Mouse (Mus musculus): ENCODE results near the gene Hint1.
"Not testable (repeated sequence)": the region's sequence is repeated elsewhere in the genome, so short reads cannot be mapped to it uniquely, and the experiment has no call there.

Hint1 gene

DNA sequence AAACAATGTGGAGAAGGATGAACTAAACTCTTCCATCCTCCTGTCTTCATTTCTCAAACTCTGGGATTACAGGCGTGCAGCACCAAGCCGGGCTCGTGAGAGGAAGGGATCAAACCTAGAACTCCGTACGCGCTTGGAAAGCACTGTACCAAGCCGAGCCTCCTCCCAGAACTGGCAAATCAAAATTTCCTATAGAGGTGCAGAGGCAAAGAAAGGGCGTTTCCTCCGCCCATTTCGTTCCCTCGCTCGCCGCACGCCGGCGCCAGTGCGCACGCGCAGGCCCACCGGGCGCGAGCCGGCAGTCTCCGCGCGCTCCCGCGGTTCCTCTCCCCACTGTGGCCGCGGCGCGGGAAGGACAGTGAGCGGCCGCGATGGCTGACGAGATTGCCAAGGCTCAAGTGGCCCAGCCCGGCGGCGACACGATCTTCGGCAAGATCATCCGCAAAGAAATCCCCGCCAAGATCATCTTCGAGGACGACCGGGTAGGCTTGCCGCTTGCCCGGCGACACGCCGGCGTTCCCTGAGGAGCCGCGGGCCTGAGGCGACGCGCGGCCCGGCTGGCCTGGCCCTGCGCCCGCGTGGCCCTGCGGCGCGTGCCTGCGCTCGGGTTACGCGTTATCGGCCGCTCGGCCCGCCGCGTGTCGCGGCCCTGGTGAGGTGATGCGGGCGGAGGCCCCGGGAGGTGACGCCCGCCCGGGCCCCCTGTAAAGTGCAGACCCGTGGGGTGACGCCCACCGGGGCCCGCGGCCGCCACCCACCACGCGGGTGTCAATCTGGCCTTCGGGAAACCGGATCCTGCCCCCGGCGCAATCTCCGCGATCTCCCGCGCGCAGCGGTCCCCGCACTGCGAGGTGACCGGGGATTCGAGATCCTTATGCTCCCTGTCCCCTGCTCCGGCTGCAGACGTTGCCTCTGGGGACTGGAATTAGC is at the start of gene Hint1:
Gene Hint1, plus strand, starts transcription at position 265 of the 930 bp plus-strand sequence.
- peak; percentile 77 for DNase-seq (ENCODE audit: low read depth, low spot score)

- DNase-seq (ENCODE audit: low read depth, low spot score) = no peak
Observed at GRCm38 (mm10) chr11:54817449-54817848, 48.7 kb upstream of the Hint1 start.

DNA sequence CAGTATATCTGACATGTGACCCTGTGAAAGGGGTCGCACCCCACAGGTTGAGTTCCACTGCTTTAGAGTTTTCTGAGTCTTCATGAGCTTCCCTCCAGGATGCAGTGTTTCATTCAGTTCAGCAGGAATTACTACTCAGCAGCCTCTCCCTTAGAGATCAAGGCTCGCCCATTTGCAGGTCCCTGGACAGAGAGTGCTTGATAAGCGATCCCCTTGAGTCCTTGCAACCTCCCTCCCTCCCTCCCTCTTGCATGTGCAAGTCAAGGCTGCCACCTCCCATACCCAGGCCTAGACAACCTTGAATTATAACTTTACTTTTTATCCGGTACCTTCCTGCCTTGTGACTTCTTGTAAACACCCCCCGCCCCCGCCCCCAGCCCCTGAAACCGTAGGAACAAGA is 46.7 kb upstream of the Hint1 start:
- no peak for DNase-seq (ENCODE audit: low read depth, low spot score)

GRCm38 (mm10) chr11:54823467-54823866 is 42.7 kb upstream of the Hint1 start:
- no peak for DNase-seq (ENCODE audit: low read depth, low spot score)

DNA sequence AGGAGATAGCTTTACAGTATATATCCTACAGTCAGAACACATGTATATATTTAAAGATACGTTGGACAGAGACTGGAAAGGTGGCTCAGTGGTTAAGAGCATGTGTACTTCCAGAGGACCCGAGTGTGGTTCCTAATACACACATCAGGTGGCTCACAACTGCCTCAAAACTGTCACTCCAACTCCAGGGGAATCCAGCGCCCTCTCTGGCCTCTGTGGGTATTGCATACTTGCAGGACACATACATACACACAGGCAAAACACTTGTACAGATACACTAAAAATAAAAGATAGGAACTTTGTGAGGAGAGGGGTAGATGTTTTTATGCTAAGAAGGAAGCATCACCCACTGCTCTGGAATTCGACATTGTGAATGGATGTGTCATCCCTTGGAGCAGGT is 40.4 kb upstream of the Hint1 start:
- DNase-seq (ENCODE audit: low read depth, low spot score) = no peak

DNA sequence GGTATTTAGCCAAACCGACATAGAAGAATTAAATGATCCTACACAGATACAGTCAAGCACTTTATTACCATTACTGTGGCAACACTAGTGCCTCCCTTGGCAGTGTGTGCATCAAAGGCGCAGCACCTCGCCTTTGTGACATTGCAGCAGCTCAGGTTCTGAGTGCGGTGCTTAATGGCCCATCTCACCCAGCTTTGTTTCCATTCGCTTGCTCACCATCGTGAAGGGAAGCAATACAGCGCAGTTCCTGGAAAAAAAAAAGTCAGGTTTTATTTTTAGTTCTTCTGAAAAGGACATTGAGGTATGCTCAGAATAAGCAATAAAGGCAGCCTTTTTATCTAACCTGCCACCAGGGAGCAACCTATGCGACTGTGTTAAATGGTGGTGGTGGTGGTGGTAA is 39.4 kb upstream of the Hint1 start:
- no peak for DNase-seq (ENCODE audit: low read depth, low spot score)

- DNase-seq (ENCODE audit: low read depth, low spot score) = no peak
Observed at GRCm38 (mm10) chr11:54833833-54834232, 32.4 kb upstream of the Hint1 start.

DNA sequence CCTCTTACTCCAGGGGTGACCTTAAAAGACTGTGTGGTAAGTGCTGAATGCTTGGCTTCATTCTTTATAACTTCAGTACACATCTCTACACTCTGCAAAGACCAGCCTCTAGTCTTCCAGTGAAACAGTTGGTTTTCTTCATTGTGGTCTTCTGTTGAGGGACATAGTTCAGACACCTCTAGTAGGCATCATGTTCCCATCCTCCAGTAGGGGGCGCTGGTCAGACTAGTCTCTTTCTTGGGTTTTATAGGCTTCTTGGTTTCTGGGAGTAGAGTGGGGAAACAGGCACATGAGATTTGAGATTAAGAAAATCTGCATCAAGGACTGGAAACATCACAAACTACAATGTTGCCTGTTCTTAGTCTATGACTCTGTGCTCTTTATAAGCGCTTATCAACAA is 31.6 kb upstream of the Hint1 start:
- no peak for DNase-seq (ENCODE audit: low read depth, low spot score)

GRCm38 (mm10) chr11:54836106-54836505 is 30.1 kb upstream of the Hint1 start:
- DNase-seq (ENCODE audit: low read depth, low spot score) = no peak

- DNase-seq (ENCODE audit: low read depth, low spot score) = no peak
Observed at GRCm38 (mm10) chr11:54839696-54840095, 26.5 kb upstream of the Hint1 start.

DNA sequence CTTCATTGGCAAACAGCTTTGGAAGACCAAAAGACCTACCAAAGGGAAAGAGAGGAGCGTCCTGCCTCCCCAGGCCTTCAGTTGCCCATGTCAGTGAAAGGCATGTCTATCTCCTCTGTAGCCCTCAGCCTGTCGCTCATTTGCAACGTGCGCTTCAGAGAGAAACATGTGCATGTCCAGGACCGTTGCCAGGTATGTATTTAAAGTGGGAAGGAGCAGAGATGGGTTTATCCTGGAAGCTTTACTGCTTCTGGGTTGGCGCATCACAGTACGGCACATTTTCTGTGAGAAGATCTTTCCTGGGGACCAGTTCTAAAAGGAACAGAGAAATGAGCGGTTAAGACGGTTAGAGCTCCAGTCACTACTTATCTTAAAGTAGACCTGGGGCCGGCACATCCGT is 25.3 kb upstream of the Hint1 start:
- no peak for DNase-seq (ENCODE audit: low read depth, low spot score)

DNA sequence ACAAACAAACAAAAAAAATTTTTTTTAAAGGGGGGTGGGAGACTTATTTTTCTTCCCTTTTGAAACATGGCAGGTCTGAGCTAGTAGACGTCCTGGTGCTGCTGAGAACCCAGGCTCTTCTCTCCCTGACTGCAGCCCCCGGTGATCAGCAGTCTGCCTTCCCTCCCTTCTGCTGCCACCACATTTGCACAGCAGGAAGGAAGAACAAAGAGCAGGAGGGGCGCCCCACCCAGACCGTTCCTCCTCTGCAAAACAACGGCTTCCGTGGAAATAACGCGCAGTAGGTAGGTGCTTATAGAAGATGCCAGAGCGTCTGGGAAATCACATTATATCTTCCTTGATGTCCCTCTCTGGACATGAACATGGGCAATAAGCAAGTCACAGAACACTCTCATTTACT is 21.8 kb upstream of the Hint1 start:
- DNase-seq (ENCODE audit: low read depth, low spot score) = no peak

DNA sequence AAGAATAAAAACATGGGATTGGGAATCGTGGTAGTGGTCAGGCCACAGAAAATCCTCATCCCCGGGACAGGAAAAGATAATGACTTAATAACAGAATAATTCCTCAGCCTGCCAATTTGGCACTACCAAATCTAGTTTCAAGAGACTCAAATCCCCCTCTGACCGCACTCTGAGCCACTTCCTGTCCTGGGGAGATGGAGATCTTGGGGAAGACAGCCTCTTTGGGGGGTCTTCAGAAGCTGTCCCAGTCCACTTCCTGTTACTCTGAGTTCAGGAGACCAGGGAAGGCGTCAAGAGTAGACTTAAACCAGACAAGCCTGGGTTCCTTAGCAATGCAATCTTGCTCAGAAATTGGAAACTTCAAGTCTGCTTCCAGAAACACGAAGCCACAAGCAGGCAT is 21.2 kb upstream of the Hint1 start:
- no peak for DNase-seq (ENCODE audit: low read depth, low spot score)

DNA sequence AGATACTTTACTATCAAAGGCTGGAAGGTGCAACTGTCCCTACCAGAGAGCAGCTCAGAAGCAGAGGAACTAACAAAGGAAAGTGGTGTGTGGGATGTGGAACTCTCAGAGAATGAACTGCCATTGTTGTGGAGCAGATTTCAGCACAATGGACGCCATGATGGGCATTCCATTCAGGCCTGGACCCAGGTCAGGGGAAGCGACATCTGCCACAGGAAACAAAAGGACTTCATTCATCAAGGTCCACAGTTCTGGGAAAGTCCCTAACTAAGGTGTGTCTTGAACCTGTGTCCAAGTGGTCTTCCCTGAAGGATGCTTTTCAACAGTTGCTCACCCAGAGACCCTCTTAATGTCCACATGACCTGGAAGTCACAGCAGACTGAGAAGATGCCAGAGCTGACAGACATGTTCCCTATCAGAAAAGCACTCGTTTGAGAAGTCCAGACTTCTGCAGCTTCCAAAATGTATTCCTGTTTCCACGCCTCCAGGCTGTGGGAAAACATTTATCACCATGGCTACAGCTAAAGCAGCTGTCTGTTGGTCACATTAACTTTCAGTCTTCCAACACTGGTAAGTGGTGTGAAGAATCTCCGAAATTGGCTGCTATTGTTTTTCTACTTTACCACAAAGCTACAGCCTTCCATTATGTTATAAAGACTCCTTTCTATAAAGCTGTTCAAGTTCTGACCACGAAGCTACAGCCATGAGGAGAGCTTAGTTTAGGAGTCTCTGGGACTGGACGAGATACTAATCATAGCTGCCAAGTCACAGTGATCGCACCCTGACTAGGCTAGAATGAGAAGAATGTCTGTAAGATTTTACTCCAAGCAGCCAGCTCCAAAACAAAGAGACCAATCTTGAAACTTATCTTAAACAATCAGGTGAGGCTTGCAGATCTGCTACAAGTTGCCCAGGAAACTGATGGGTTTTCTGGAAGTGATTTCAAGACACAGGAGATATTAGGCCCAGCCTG is 20.4 kb upstream of the Hint1 start:
- no peak for DNase-seq (ENCODE audit: low read depth, low spot score)

DNA sequence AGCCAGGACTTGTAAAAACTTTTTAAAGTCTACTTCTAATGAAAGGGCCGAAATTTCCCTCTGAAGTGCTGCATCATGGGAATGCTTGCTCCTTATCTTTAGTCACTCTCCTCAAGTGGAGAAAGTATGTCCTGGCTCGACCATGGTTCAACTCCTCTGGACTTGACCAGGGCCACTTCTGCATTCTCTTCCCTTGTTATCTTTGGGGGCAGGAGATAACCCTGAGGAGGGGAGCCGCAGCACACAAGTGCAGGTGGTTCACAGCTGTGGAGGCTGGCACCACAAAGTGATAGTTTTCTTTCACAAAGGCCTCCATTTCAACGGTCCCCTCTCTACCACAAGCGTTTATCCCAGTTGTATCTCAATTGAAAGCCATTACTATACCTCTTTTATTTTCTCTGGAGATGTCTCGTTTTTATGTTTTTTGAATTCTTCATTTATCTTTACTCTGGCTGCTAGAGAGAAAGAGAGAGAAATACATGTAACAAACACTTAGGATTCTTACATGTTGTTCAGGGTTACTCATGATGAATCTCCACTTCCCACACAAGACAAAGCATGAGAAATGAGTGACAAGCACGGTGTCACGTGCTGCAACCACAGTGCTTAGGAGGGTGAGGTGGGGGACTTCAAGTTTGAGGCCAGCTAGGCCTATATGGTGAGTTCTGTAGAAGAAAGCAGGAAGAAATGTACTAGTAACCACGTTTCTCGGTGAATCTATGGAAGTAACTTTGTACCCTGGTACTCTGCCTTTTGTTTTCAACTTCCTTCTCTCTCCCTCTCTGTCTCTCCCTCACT is 16.0 kb upstream of the Hint1 start:
- DNase-seq (ENCODE audit: low read depth, low spot score) = no peak

GRCm38 (mm10) chr11:54851656-54852055 is 14.5 kb upstream of the Hint1 start:
- DNase-seq (ENCODE audit: low read depth, low spot score) = no peak

DNA sequence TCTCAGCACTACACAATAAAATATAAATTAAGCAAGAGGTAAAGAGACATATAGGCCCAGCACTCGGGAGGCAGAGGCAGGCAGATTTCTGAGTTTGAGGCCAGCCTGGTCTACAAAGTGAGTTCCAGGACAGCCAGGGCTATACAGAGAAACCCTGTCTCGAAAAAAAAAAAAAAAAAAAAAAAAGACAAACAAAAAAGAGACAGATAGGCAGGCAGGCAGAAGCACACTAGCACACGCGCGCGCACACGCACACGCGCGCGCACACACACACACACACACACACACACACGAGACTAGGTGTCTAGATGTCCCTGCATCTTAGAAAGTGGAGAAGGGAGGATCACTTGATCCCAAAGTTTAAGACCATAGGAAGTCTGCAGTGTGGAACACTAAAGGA is 7.3 kb upstream of the Hint1 start:
- not testable (repeated sequence) for DNase-seq (ENCODE audit: low read depth, low spot score)

GRCm38 (mm10) chr11:54859322-54860165 is 6.6 kb upstream of the Hint1 start:
- DNase-seq (ENCODE audit: low read depth, low spot score) = no peak

GRCm38 (mm10) chr11:54860256-54861038 is 5.7 kb upstream of the Hint1 start, which contains the start of gene Lyrm7:
Lyrm7 (minus strand) TSS chr11:54860916.
- peak; percentile 95 for DNase-seq (ENCODE audit: low read depth, low spot score)

Data from retina, adult 2 months (tissue).